Mouse (Mus musculus): ENCODE measurements around the gene Nme9. TPM values are rescaled to one million over a fixed set of nuclear protein-coding genes. Genes with fewer than 3 reads are reported as not detected.

The Nme9 gene
- polyA plus RNA-seq, 1 experiment from 2014 or later = 0.90 TPM

GRCm38 (mm10) chr9:99441647-99442433 is 9.4 kb upstream of the Nme9 start:
- ATAC-seq (ENCODE audit: low FRiP score) = no peak; the same call in 1 of the 2 replicates

GRCm38 (mm10) chr9:99444590-99445178 is 6.6 kb upstream of the Nme9 start:
- H3K4me2 ChIP-seq (replicated peaks; ENCODE audit: low read depth, low read length) = no peak overlapping the region
- no peaks in the 10 kb centered on the region for H3K36me3 ChIP-seq (ENCODE audit: control insufficient read depth, insufficient read depth, low read length)
- ATAC-seq (ENCODE audit: low FRiP score) = peak; percentile 51; the same call in 1 of the 2 replicates
- no peak overlapping the region for H3K9ac ChIP-seq (ENCODE audit: low read depth, low read length)
- H3K9me3 ChIP-seq (ENCODE audit: control insufficient read depth, low read length) = no peaks in the 10 kb centered on the region
- no peaks in the 10 kb centered on the region for H3K27me3 ChIP-seq (ENCODE audit: control insufficient read depth, insufficient read depth, low read length)
- H3K4me1 ChIP-seq (replicated peaks; ENCODE audit: control insufficient read depth, insufficient read depth, low read length) = no peaks in the 10 kb centered on the region
- WGBS = 42% methylated on average over 8 of the region's 8 CpGs
- peak; percentile 56 for DNase-seq (ENCODE audit: low spot score)
- no peak overlapping the region for H3K27ac ChIP-seq (ENCODE audit: low read depth, low read length)
- H3K4me3 ChIP-seq (ENCODE audit: low read depth, low read length) = no peak overlapping the region

More at GRCm38 (mm10) chr9:99441647-99442433, 9.4 kb upstream of the Nme9 start:
- no peaks in the 10 kb centered on the region for H3K36me3 ChIP-seq (ENCODE audit: control insufficient read depth, insufficient read depth, low read length)
- no peak overlapping the region for H3K9ac ChIP-seq (ENCODE audit: low read depth, low read length)
- WGBS = 89% methylated on average over 4 of the region's 4 CpGs
- H3K4me3 ChIP-seq (ENCODE audit: low read depth, low read length) = no peak overlapping the region
- H3K27me3 ChIP-seq (ENCODE audit: control insufficient read depth, insufficient read depth, low read length) = peaks cover 13% of the 10 kb centered on the region
- H3K4me1 ChIP-seq (replicated peaks; ENCODE audit: control insufficient read depth, insufficient read depth, low read length) = no peaks in the 10 kb centered on the region
- no peak overlapping the region for H3K4me2 ChIP-seq (replicated peaks; ENCODE audit: low read depth, low read length)
- DNase-seq (ENCODE audit: low spot score) = no peak
- H3K9me3 ChIP-seq (ENCODE audit: control insufficient read depth, low read length) = no peaks in the 10 kb centered on the region
- no peak overlapping the region for H3K27ac ChIP-seq (ENCODE audit: low read depth, low read length)

GRCm38 (mm10) chr9:99446259-99446658 is 5.0 kb upstream of the Nme9 start:
- Histone ChIP-seq H3K27ac (ENCODE audit: low read depth, low read length) (no peak overlapping the region), H3K27me3 (ENCODE audit: control insufficient read depth, insufficient read depth, low read length) (no peaks in the 10 kb centered on the region), H3K9ac (ENCODE audit: low read depth, low read length) (no peak overlapping the region), H3K4me2 (replicated peaks; ENCODE audit: low read depth, low read length) (no peak overlapping the region), H3K4me3 (ENCODE audit: low read depth, low read length) (no peak overlapping the region), H3K36me3 (ENCODE audit: control insufficient read depth, insufficient read depth, low read length) (no peaks in the 10 kb centered on the region), H3K9me3 (ENCODE audit: control insufficient read depth, low read length) (no peaks in the 10 kb centered on the region), H3K4me1 (replicated peaks; ENCODE audit: control insufficient read depth, insufficient read depth, low read length) (no peaks in the 10 kb centered on the region)
- ATAC-seq (ENCODE audit: low FRiP score) (no peak), DNase-seq (ENCODE audit: low spot score) (no peak)

- no peaks in the 10 kb centered on the region for H3K4me1 ChIP-seq (replicated peaks; ENCODE audit: control insufficient read depth, insufficient read depth, low read length)
- no peaks in the 10 kb centered on the region for H3K36me3 ChIP-seq (ENCODE audit: control insufficient read depth, insufficient read depth, low read length)
- 89% methylated on average over 3 of the region's 3 CpGs for WGBS
- DNase-seq (ENCODE audit: low spot score) (no peak), ATAC-seq (ENCODE audit: low FRiP score) (no peak)
- H3K27me3 ChIP-seq (ENCODE audit: control insufficient read depth, insufficient read depth, low read length) = no peaks in the 10 kb centered on the region
- H3K9ac ChIP-seq (ENCODE audit: low read depth, low read length) = no peak overlapping the region
- H3K9me3 ChIP-seq (ENCODE audit: control insufficient read depth, low read length) = no peaks in the 10 kb centered on the region
- H3K4me2 ChIP-seq (replicated peaks; ENCODE audit: low read depth, low read length) = no peak overlapping the region
- no peak overlapping the region for H3K27ac ChIP-seq (ENCODE audit: low read depth, low read length)
- H3K4me3 ChIP-seq (ENCODE audit: low read depth, low read length) = no peak overlapping the region
Observed at GRCm38 (mm10) chr9:99447323-99447722, 4.0 kb upstream of the Nme9 start.

- H3K9me3 ChIP-seq (ENCODE audit: control insufficient read depth, low read length) = no peaks in the 10 kb centered on the region
- H3K4me2 ChIP-seq (replicated peaks; ENCODE audit: low read depth, low read length) = no peak overlapping the region
- H3K9ac ChIP-seq (ENCODE audit: low read depth, low read length) = no peak overlapping the region
- H3K4me1 ChIP-seq (replicated peaks; ENCODE audit: control insufficient read depth, insufficient read depth, low read length) = no peaks in the 10 kb centered on the region
- ATAC-seq (ENCODE audit: low FRiP score) = no peak
- no peak overlapping the region for H3K4me3 ChIP-seq (ENCODE audit: low read depth, low read length)
- no peak overlapping the region for H3K27ac ChIP-seq (ENCODE audit: low read depth, low read length)
- H3K27me3 ChIP-seq (ENCODE audit: control insufficient read depth, insufficient read depth, low read length) = no peaks in the 10 kb centered on the region
- H3K36me3 ChIP-seq (ENCODE audit: control insufficient read depth, insufficient read depth, low read length) = no peaks in the 10 kb centered on the region
- 40% methylated on average over 9 of the region's 9 CpGs for WGBS
- DNase-seq (ENCODE audit: low spot score) = peak; percentile 37
Observed at GRCm38 (mm10) chr9:99449886-99450647, 1.2 kb upstream of the Nme9 start.

- ATAC-seq (ENCODE audit: low FRiP score) = no peak
Observed at GRCm38 (mm10) chr9:99454211-99454610, 2.9 kb downstream of the Nme9 start.

GRCm38 (mm10) chr9:99458529-99459208 is 7.4 kb downstream of the Nme9 start:
- WGBS = 45% methylated on average over 12 of the region's 12 CpGs
- no peaks in the 10 kb centered on the region for H3K27me3 ChIP-seq (ENCODE audit: control insufficient read depth, insufficient read depth, low read length)
- no peak for ATAC-seq (ENCODE audit: low FRiP score)
- no peak overlapping the region for H3K9ac ChIP-seq (ENCODE audit: low read depth, low read length)
- no peak overlapping the region for H3K4me2 ChIP-seq (replicated peaks; ENCODE audit: low read depth, low read length)
- DNase-seq (ENCODE audit: low spot score) = peak; percentile 76
- H3K36me3 ChIP-seq (ENCODE audit: control insufficient read depth, insufficient read depth, low read length) = no peaks in the 10 kb centered on the region
- H3K4me1 ChIP-seq (replicated peaks; ENCODE audit: control insufficient read depth, insufficient read depth, low read length) = no peaks in the 10 kb centered on the region
- H3K9me3 ChIP-seq (ENCODE audit: control insufficient read depth, low read length) = no peaks in the 10 kb centered on the region
- H3K27ac ChIP-seq (ENCODE audit: low read depth, low read length) = no peak overlapping the region
- no peak overlapping the region for H3K4me3 ChIP-seq (ENCODE audit: low read depth, low read length)

More at GRCm38 (mm10) chr9:99454211-99454610, 2.9 kb downstream of the Nme9 start:
- Histone ChIP-seq H3K27ac (ENCODE audit: low read depth, low read length) (no peak overlapping the region), H3K4me1 (replicated peaks; ENCODE audit: control insufficient read depth, insufficient read depth, low read length) (no peaks in the 10 kb centered on the region), H3K9ac (ENCODE audit: low read depth, low read length) (no peak overlapping the region), H3K27me3 (ENCODE audit: control insufficient read depth, insufficient read depth, low read length) (no peaks in the 10 kb centered on the region), H3K4me3 (ENCODE audit: low read depth, low read length) (no peak overlapping the region), H3K9me3 (ENCODE audit: control insufficient read depth, low read length) (no peaks in the 10 kb centered on the region), H3K36me3 (ENCODE audit: control insufficient read depth, insufficient read depth, low read length) (no peaks in the 10 kb centered on the region), H3K4me2 (replicated peaks; ENCODE audit: low read depth, low read length) (no peak overlapping the region)
- no peak for DNase-seq (ENCODE audit: low spot score)
- 90% methylated on average over 4 of the region's 4 CpGs for WGBS

- Histone ChIP-seq H3K9ac (ENCODE audit: low read depth, low read length) (no peak overlapping the region), H3K27me3 (ENCODE audit: control insufficient read depth, insufficient read depth, low read length) (no peaks in the 10 kb centered on the region), H3K36me3 (ENCODE audit: control insufficient read depth, insufficient read depth, low read length) (no peaks in the 10 kb centered on the region), H3K9me3 (ENCODE audit: control insufficient read depth, low read length) (no peaks in the 10 kb centered on the region), H3K4me2 (replicated peaks; ENCODE audit: low read depth, low read length) (no peak overlapping the region), H3K4me1 (replicated peaks; ENCODE audit: control insufficient read depth, insufficient read depth, low read length) (no peaks in the 10 kb centered on the region), H3K4me3 (ENCODE audit: low read depth, low read length) (no peak overlapping the region), H3K27ac (ENCODE audit: low read depth, low read length) (no peak overlapping the region)
- 93% methylated on average over 4 of the region's 4 CpGs for WGBS
- no peak for DNase-seq (ENCODE audit: low spot score)
- ATAC-seq (ENCODE audit: low FRiP score) = no peak
Observed at GRCm38 (mm10) chr9:99459730-99460129, 8.5 kb downstream of the Nme9 start.

All from hindbrain, embryonic 11.5 days (tissue).